Mouse (Mus musculus): ENCODE measurements around the gene Hrh2.

Hrh2 gene

GRCm38 (mm10) chr13:54282861-54283206 is 90.9 kb downstream of the Hrh2 start:
- peak; percentile 34 for DNase-seq (ENCODE audit: low read depth, low spot score)
- H3K27me3 ChIP-seq (ENCODE audit: control insufficient read depth, insufficient read depth, low read length, poor library complexity, severe bottlenecking) = no peaks in the 10 kb centered on the region
- H3K36me3 ChIP-seq (ENCODE audit: control insufficient read depth, insufficient read depth, low read length, poor library complexity, severe bottlenecking) = no peaks in the 10 kb centered on the region

Measured in splenic B cell, adult 2 months (primary cell).